Mouse (Mus musculus): ENCODE measurements around the gene Runx1.

- TF ChIP-seq CTCF (IDR thresholded peaks at IDR 0.05; ENCODE audit: control insufficient read depth, insufficient read depth, low read length) (no peak), POLR2A (IDR thresholded peaks at IDR 0.05; ENCODE audit: borderline replicate concordance, control insufficient read depth, low read depth, low read length) (no peak)
Observed at GRCm38 (mm10) chr16:92764741-92765396, 61.1 kb downstream of the Runx1 start.
